Mouse (Mus musculus): ENCODE results near the gene Sh2b3. TPM values are rescaled to one million over a fixed set of nuclear protein-coding genes. Genes with fewer than 3 reads are reported as not detected.
A peak's percentile ranks its signal among the peaks of the same experiment; 100 is the strongest.

Sh2b3 gene
- polyA plus RNA-seq, 1 experiment from 2014 or later = 11.8 TPM

DNA sequence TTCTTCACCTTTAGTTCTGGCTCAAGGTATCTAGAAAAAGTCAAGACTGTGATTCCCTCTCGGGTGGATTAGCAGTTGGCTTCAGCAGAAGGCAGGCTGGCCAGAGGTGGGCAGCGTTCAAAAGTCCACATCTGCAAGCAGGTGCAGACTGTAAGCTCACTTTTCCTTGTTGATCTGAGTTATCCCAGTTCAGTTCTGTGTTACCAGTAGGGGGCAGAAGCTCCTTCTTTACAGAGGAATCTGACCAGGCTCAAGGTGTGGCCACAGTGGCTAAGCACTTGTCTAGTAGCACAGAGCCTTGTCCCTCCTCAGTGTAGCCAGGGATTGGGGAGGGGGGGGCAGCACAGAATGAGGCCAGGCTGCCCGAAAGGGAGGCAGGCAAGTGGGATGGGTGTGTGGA lies 22.4 kb downstream of the Sh2b3 start:
- 44% methylated on average over 3 of the region's 3 CpGs for WGBS
- no peaks in the 10 kb centered on the region for H3K9me3 ChIP-seq (ENCODE audit: control insufficient read depth)

DNA sequence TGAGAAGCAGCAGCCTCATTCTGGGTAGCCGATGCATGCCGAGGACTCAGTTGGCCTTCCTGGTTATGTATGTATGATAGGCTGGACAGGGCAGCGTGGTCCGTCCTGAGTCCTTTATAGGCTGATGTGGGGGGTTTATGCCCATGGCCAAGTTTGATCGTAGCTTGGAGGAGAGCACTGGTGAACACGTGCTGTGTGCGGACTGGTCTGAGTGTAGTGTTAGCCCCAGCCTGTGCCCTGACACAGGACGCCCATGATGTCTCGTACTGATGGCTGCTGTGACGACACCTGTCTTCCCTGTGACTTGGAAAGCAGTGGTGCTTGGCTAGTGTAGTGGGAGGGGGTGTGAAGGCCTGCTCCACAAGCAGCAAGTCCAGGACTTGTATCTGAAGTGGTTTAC lies 23.7 kb downstream of the Sh2b3 start:
- no peak for ATAC-seq
- Histone ChIP-seq H3K9ac (ENCODE audit: low read depth, low read length) (no peak overlapping the region), H3K36me3 (ENCODE audit: control insufficient read depth, insufficient read depth) (peaks cover 74% of the 10 kb centered on the region), H3K4me1 (replicated peaks; ENCODE audit: control insufficient read depth, insufficient read depth, low read length) (no peaks in the 10 kb centered on the region), H3K27me3 (replicated peaks; ENCODE audit: control insufficient read depth, insufficient read depth, low read length) (no peaks in the 10 kb centered on the region), H3K4me2 (replicated peaks; ENCODE audit: low read depth) (no peak overlapping the region), H3K4me3 (ENCODE audit: low read depth, low read length) (no peak overlapping the region), H3K27ac (ENCODE audit: low read depth, low read length) (no peak overlapping the region), H3K9me3 (ENCODE audit: control insufficient read depth) (no peaks in the 10 kb centered on the region)
- no peak for TF ChIP-seq CTCF (IDR thresholded peaks at IDR 0.05; ENCODE audit: low read depth)
- 95% methylated on average over 10 of the region's 10 CpGs for WGBS

More for the DNA sequence above, 22.4 kb downstream of the Sh2b3 start:
- H3K27ac ChIP-seq (ENCODE audit: low read depth, low read length) = no peak overlapping the region
- H3K4me1 ChIP-seq (replicated peaks; ENCODE audit: control insufficient read depth, insufficient read depth, low read length) = no peaks in the 10 kb centered on the region
- H3K27me3 ChIP-seq (replicated peaks; ENCODE audit: control insufficient read depth, insufficient read depth, low read length) = no peaks in the 10 kb centered on the region
- H3K36me3 ChIP-seq (ENCODE audit: control insufficient read depth, insufficient read depth) = peaks cover 85% of the 10 kb centered on the region
- peak; percentile 59 for ATAC-seq
- no peak overlapping the region for H3K9ac ChIP-seq (ENCODE audit: low read depth, low read length)
- no peak overlapping the region for H3K4me3 ChIP-seq (ENCODE audit: low read depth, low read length)
- peak; percentile 88 for TF ChIP-seq CTCF (IDR thresholded peaks at IDR 0.05; ENCODE audit: low read depth)
- H3K4me2 ChIP-seq (replicated peaks; ENCODE audit: low read depth) = no peak overlapping the region

DNA sequence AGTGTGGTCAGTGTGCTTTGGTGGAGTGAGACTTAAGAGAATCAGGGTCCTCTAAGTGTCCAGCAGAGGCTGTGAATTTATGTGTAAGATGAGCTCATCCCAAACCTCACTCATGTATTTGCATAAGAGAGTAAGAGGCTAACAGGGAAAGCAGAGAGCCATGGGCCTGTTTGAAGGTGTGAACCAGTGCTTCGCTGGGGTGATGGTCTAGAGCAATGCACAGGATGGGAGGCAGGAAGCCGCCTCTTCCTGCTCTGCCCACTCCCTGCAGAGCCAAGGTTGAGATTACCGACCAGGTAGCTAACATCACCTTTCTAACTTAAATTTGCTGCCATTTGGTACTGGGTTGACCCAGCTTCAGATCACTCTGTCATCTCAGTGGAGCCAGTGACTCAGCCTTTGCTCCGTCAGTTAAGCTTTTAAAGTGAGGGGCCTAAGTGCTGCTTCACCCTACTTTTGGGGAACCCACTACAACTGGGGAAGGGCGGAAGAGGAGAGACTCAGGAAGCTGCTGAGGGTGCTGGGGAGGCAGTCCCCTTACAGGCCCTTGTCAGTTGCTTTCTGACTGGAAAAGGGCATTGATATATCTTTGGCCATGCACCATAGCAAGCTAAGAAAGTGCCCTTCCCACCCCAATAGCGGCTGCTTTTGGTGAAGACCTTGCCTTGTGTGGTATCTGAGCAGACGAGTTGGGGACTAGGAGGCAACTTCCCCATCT lies 24.8 kb downstream of the Sh2b3 start:
- H3K27me3 ChIP-seq (replicated peaks; ENCODE audit: control insufficient read depth, insufficient read depth, low read length) = no peaks in the 10 kb centered on the region
- TF ChIP-seq CTCF (IDR thresholded peaks at IDR 0.05; ENCODE audit: low read depth) = no peak
- 82% methylated on average over 7 of the region's 7 CpGs for WGBS

DNA sequence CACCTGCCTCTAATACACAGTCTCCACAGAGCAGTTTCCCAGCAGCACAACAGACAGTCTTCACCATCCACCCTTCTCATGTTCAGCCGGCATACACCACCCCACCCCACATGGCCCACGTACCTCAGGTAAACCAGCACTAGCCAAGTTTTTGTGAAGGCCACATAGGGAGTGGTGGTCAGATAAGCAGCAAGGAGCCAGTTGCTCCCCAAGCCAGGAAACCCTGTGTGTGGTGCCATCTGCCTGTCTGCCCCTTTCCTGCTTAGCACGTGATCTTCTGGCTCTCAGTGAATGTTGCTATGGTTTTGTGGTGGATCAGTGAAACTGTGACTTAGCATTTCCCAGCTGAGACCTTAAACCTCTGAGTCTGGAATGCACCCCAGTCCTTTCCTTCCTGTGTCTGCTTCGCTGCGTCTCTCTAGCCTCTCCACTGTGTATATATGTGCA lies 25.9 kb downstream of the Sh2b3 start:
- Histone ChIP-seq H3K27ac (ENCODE audit: low read depth, low read length) (no peak overlapping the region), H3K36me3 (ENCODE audit: control insufficient read depth, insufficient read depth) (peaks cover 58% of the 10 kb centered on the region), H3K4me1 (replicated peaks; ENCODE audit: control insufficient read depth, insufficient read depth, low read length) (no peaks in the 10 kb centered on the region), H3K9ac (ENCODE audit: low read depth, low read length) (no peak overlapping the region), H3K4me3 (ENCODE audit: low read depth, low read length) (no peak overlapping the region), H3K27me3 (replicated peaks; ENCODE audit: control insufficient read depth, insufficient read depth, low read length) (no peaks in the 10 kb centered on the region), H3K9me3 (ENCODE audit: control insufficient read depth) (no peaks in the 10 kb centered on the region), H3K4me2 (replicated peaks; ENCODE audit: low read depth) (no peak overlapping the region)
- WGBS = 86% methylated on average over 5 of the region's 5 CpGs
- no peak for TF ChIP-seq CTCF (IDR thresholded peaks at IDR 0.05; ENCODE audit: low read depth)
- ATAC-seq = no peak

More for the DNA sequence above, 24.8 kb downstream of the Sh2b3 start:
- Histone ChIP-seq H3K27ac (ENCODE audit: low read depth, low read length) (no peak overlapping the region), H3K9ac (ENCODE audit: low read depth, low read length) (no peak overlapping the region), H3K4me2 (replicated peaks; ENCODE audit: low read depth) (no peak overlapping the region), H3K4me1 (replicated peaks; ENCODE audit: control insufficient read depth, insufficient read depth, low read length) (no peaks in the 10 kb centered on the region), H3K36me3 (ENCODE audit: control insufficient read depth, insufficient read depth) (peaks cover 67% of the 10 kb centered on the region), H3K9me3 (ENCODE audit: control insufficient read depth) (no peaks in the 10 kb centered on the region), H3K4me3 (ENCODE audit: low read depth, low read length) (no peak overlapping the region)
- ATAC-seq = no peak

DNA sequence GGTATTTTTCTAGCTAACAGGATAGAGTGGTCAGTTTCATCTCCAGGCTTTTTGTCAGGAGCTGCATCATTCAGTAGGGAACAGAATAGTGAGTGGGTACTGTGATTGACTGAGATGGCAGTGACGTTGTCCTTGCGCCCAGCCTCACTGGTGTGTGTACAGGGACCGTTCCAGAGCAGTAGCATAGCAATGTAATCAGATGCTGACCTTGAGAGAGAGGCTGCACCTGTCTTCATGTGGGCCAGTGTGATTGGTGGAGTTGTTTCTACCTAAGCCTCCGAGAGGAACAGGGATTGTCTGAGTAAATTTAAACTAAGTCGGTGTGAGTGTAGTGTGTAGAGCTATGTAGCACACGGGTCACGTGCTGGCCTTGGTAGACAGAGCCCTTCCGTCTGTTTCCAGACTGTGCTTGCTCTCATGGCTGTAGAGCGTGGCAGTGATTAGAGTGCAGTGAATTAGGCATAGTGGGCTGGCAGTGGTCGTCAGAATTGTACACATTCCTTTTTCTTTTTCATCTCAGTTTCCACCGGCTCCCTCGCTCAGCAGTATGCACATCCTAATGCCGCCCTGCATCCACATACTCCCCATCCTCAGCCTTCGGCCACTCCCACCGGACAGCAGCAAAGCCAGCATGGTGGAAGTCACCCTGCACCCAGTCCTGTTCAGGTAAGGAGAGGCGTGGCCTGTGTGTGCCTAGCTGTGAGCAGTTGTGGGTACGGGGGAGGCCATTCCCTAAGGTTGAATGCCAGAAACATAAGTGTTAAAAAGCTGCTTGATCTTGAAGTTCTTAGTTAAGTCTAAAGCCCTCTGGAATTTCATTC lies 26.9 kb downstream of the Sh2b3 start:
- Histone ChIP-seq H3K4me1 (replicated peaks; ENCODE audit: control insufficient read depth, insufficient read depth, low read length) (no peaks in the 10 kb centered on the region), H3K27ac (ENCODE audit: low read depth, low read length) (no peak overlapping the region), H3K27me3 (replicated peaks; ENCODE audit: control insufficient read depth, insufficient read depth, low read length) (no peaks in the 10 kb centered on the region), H3K36me3 (ENCODE audit: control insufficient read depth, insufficient read depth) (peaks cover 55% of the 10 kb centered on the region), H3K9ac (ENCODE audit: low read depth, low read length) (no peak overlapping the region), H3K9me3 (ENCODE audit: control insufficient read depth) (no peaks in the 10 kb centered on the region), H3K4me3 (ENCODE audit: low read depth, low read length) (no peak overlapping the region), H3K4me2 (replicated peaks; ENCODE audit: low read depth) (no peak overlapping the region)
- TF ChIP-seq CTCF (IDR thresholded peaks at IDR 0.05; ENCODE audit: low read depth) = no peak
- 80% methylated on average over 17 of the region's 17 CpGs for WGBS
- ATAC-seq = no peak

DNA sequence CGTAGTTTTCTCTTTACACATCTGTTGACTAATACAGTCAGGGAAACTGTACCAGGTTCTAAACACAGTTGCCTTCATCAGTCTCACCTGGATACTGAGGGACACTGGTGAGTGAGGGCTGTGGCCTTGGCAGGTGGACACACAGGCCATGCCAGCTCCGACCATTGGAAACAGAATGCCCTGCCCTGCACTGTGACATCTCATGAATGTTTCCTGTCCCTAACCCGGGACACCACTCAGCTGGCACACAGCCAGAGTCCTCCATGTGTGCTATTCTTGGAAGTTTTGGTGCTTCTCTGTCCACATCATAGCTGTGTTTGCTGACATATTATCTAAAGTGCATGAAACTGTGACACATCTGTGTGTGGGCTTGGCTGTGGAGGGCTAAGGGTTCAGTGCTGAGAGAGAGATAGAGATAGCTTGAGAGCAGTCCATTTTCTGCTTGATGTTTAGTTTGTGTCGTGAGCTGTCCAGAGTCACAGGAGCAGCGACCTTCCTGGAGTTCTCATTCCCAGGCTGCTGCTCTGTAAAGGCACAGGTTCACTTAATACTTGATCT lies 27.7 kb downstream of the Sh2b3 start:
- H3K36me3 ChIP-seq (ENCODE audit: control insufficient read depth, insufficient read depth) = peaks cover 60% of the 10 kb centered on the region
- TF ChIP-seq CTCF (IDR thresholded peaks at IDR 0.05; ENCODE audit: low read depth) = no peak
- H3K9me3 ChIP-seq (ENCODE audit: control insufficient read depth) = no peaks in the 10 kb centered on the region
- no peak overlapping the region for H3K27ac ChIP-seq (ENCODE audit: low read depth, low read length)
- H3K4me2 ChIP-seq (replicated peaks; ENCODE audit: low read depth) = no peak overlapping the region
- ATAC-seq = no peak
- no peaks in the 10 kb centered on the region for H3K27me3 ChIP-seq (replicated peaks; ENCODE audit: control insufficient read depth, insufficient read depth, low read length)
- no peaks in the 10 kb centered on the region for H3K4me1 ChIP-seq (replicated peaks; ENCODE audit: control insufficient read depth, insufficient read depth, low read length)
- no peak overlapping the region for H3K4me3 ChIP-seq (ENCODE audit: low read depth, low read length)
- 55% methylated on average over 5 of the region's 5 CpGs for WGBS
- H3K9ac ChIP-seq (ENCODE audit: low read depth, low read length) = no peak overlapping the region
